8 mouse cellular contexts compared by ENCODE assay signal in genomic region chr6:82771981-82772409, GRCm38 (mm10). TPM values are rescaled to one million over a fixed set of nuclear protein-coding genes. Genes with fewer than 3 reads are reported as not detected.
DNase-seq lines count a peak whose midpoint lies in the region; ATAC-seq lines count a peak whose summit lies in the region.

No protein-coding gene starts in this region.

- peak overlapping the region; percentile 74 for H3K4me3 ChIP-seq in heart, embryonic 11.5 days (ENCODE audit: low read depth, low read length)
- peak overlapping the region; percentile 58 for H3K4me3 ChIP-seq in forebrain, embryonic 16.5 days (replicated peaks; ENCODE audit: low read length)
- H3K4me3 ChIP-seq in liver, embryonic 13.5 days (replicated peaks) = peak overlapping the region; percentile 66
- peak overlapping the region; percentile 60 for H3K4me3 ChIP-seq in stomach, embryonic 14.5 days (ENCODE audit: low read depth, low read length)

- H3K27ac ChIP-seq in heart, embryonic 11.5 days (ENCODE audit: low read depth, low read length) = peak overlapping the region; percentile 92; the same call in 1 of the 2 replicates
- no peak overlapping the region for H3K27ac ChIP-seq in forebrain, embryonic 16.5 days (ENCODE audit: low read length)
- no peak overlapping the region for H3K27ac ChIP-seq in liver, embryonic 13.5 days
- H3K27ac ChIP-seq in stomach, embryonic 14.5 days (ENCODE audit: low read length) = peak overlapping the region; percentile 48; the same call in 1 of the 2 replicates

- H3K27me3 ChIP-seq in heart, embryonic 11.5 days (ENCODE audit: control insufficient read depth, insufficient read depth, low read length) = no peaks in the 10 kb centered on the region
- H3K27me3 ChIP-seq in forebrain, embryonic 16.5 days (replicated peaks; ENCODE audit: control insufficient read depth, insufficient read depth, low read length) = 0 out of 2 replicates have a peak, but pooled peaks cover 6% of the 10 kb centered on the region
- H3K27me3 ChIP-seq in liver, embryonic 13.5 days = peaks cover 11% of the 10 kb centered on the region
- 0 out of 2 replicates have a peak, but pooled peaks cover 3% of the 10 kb centered on the region for H3K27me3 ChIP-seq in stomach, embryonic 14.5 days (ENCODE audit: control insufficient read depth, insufficient read depth, low read length)

- ATAC-seq in heart, embryonic 11.5 days (replicated peaks; ENCODE audit: insufficient number of reproducible peaks, low FRiP score, low TSS enrichment) = no peak
- ATAC-seq in forebrain, embryonic 16.5 days = no peak
- no peak for ATAC-seq in liver, embryonic 13.5 days (ENCODE audit: low read depth)
- ATAC-seq in stomach, embryonic 14.5 days (ENCODE audit: insufficient number of reproducible peaks, insufficient read depth, low FRiP score, low read depth) = no peak

- peak overlapping the region; percentile 74 for H3K4me2 ChIP-seq in heart, embryonic 11.5 days
- H3K4me2 ChIP-seq in forebrain, embryonic 16.5 days (ENCODE audit: low read length) = peak overlapping the region; percentile 98
- peak overlapping the region; percentile 90 for H3K4me2 ChIP-seq in liver, embryonic 13.5 days
- peak overlapping the region; percentile 93 for H3K4me2 ChIP-seq in stomach, embryonic 14.5 days (replicated peaks; ENCODE audit: low read depth, low read length)

- H3K36me3 ChIP-seq in heart, embryonic 11.5 days (ENCODE audit: control insufficient read depth, insufficient read depth, low read length) = no peaks in the 10 kb centered on the region
- H3K36me3 ChIP-seq in forebrain, embryonic 16.5 days (ENCODE audit: control insufficient read depth, insufficient read depth) = no peaks in the 10 kb centered on the region
- no peaks in the 10 kb centered on the region for H3K36me3 ChIP-seq in liver, embryonic 13.5 days
- H3K36me3 ChIP-seq in stomach, embryonic 14.5 days (ENCODE audit: control insufficient read depth, insufficient read depth, low read length) = no peaks in the 10 kb centered on the region

- no peak for DNase-seq in heart, adult 9 months (ENCODE audit: low spot score in 2 of 2)
- peak; percentile 40 for DNase-seq in MN1 (ENCODE audit: low spot score)
- no peak for DNase-seq in liver, embryonic 13.5 days
- DNase-seq in adrenal gland, postnatal 14 days = no peak
- DNase-seq in adrenal gland, adult 2 months = no peak

- H3K9me3 ChIP-seq in heart, embryonic 11.5 days (replicated peaks; ENCODE audit: control insufficient read depth, low read length) = no peaks in the 10 kb centered on the region
- no peaks in the 10 kb centered on the region for H3K9me3 ChIP-seq in forebrain, embryonic 16.5 days (ENCODE audit: control insufficient read depth, low read length)
- H3K9me3 ChIP-seq in liver, embryonic 13.5 days (replicated peaks) = no peaks in the 10 kb centered on the region
- H3K9me3 ChIP-seq in stomach, embryonic 14.5 days (ENCODE audit: control insufficient read depth, low read depth, low read length) = no peaks in the 10 kb centered on the region

- peaks cover 23% of the 10 kb centered on the region for H3K4me1 ChIP-seq in heart, embryonic 11.5 days (ENCODE audit: control insufficient read depth, insufficient read depth, low read length)
- peaks cover 8% of the 10 kb centered on the region; the same call in 1 of the 2 replicates for H3K4me1 ChIP-seq in forebrain, embryonic 16.5 days (replicated peaks; ENCODE audit: control insufficient read depth, insufficient read depth, low read length)
- peaks cover 72% of the 10 kb centered on the region for H3K4me1 ChIP-seq in liver, embryonic 13.5 days (replicated peaks)
- peaks cover 2% of the 10 kb centered on the region; the same call in 1 of the 2 replicates for H3K4me1 ChIP-seq in stomach, embryonic 14.5 days (ENCODE audit: control insufficient read depth, insufficient read depth, low read length)

- WGBS in heart, embryonic 11.5 days (ENCODE audit: insufficient replicate concordance) = 3% methylated on average over 10 of the region's 10 CpGs
- 1% methylated on average over 10 of the region's 10 CpGs for WGBS in forebrain, embryonic 16.5 days
- WGBS in liver, embryonic 13.5 days (ENCODE audit: insufficient replicate concordance) = 2% methylated on average over 10 of the region's 10 CpGs
- WGBS in stomach, embryonic 14.5 days = 3% methylated on average over 10 of the region's 10 CpGs

- H3K9ac ChIP-seq in heart, embryonic 11.5 days (ENCODE audit: low read depth, low read length) = peak overlapping the region; percentile 78
- H3K9ac ChIP-seq in forebrain, embryonic 16.5 days (replicated peaks; ENCODE audit: low read depth, low read length) = no peak overlapping the region
- peak overlapping the region; percentile 69; the same call in 1 of the 2 replicates for H3K9ac ChIP-seq in liver, embryonic 13.5 days
- H3K9ac ChIP-seq in stomach, embryonic 14.5 days (replicated peaks; ENCODE audit: low read depth, low read length) = peak overlapping the region; percentile 59; the same call in 1 of the 2 replicates

RNA-seq across cellular contexts. Expression of gene Hk2, which starts 2.3 kb away (rescaled TPM):
- polyA plus RNA-seq in heart, embryonic 11.5 days (2014; fragmentation: Nextera tagmentation; extraction: Ambion mirVana) = 44.3 and 49.5 TPM in 2 replicates
- 4.8 and 5.2 TPM in 2 replicates for polyA plus RNA-seq in forebrain, embryonic 16.5 days (2015; fragmentation: Nextera tagmentation; extraction: Ambion mirVana)
- polyA plus RNA-seq in liver, embryonic 13.5 days (2015; fragmentation: Nextera tagmentation; extraction: Ambion mirVana) = 6.0 and 6.7 TPM in 2 replicates
- 32.9 and 38.1 TPM in 2 replicates for polyA plus RNA-seq in stomach, embryonic 14.5 days (2014; fragmentation: Nextera tagmentation; extraction: Ambion mirVana)
- 123 and 126 TPM in 2 replicates for total RNA-seq in adrenal gland, postnatal 14 days (2021)
- 100 to 1,000 TPM in 1 of 2 experiments, 10 to 100 TPM in 1; 69.1 to 110 TPM for total RNA-seq in adrenal gland, adult 2 months (2021)
- polyA plus RNA-seq in adrenal gland, adult 2 months (2012; rRNA removed) = 13.3 and 16.8 TPM in 2 replicates

Comparison
In these comparisons a context has a peak if more than half of its experiments do, and no peak if none do; other contexts are left out.
1. H3K27ac ChIP-seq: peak in heart, embryonic 11.5 days (single experiment) and stomach, embryonic 14.5 days (single experiment); none in forebrain, embryonic 16.5 days (single experiment) and liver, embryonic 13.5 days (single experiment).
2. Peak in every context shown above with its lines, with median percentiles within 50 percentile points of each other: H3K4me2 ChIP-seq and H3K4me3 ChIP-seq.